Mouse (Mus musculus) ES-E14 (cell line): ENCODE measurements around the gene Hcn2. TPM values are rescaled to one million over a fixed set of nuclear protein-coding genes. Genes with fewer than 3 reads are reported as not detected.

Experiments
- DNase-seq: peaks from one replicate; pipeline ENCODE4 v3.0.0-alpha.2; 2013; ENCODE audit warnings: low read depth, low spot score
- H3K27ac ChIP-seq: 2 replicates; pipeline ENCODE4 v1.5.1; 2012; ENCODE audit warnings: low read depth, mild to moderate bottlenecking, low read length, moderate library complexity, mixed read lengths; ENCODE audit not compliant: poor library complexity, insufficient read depth, severe bottlenecking
- H3K36me3 ChIP-seq: 2 replicates; pipeline ENCODE4 v1.6.1; 2012; ENCODE audit warnings: mild to moderate bottlenecking, low read length, moderate library complexity, mixed read lengths; ENCODE audit not compliant: control insufficient read depth, poor library complexity, insufficient read depth, severe bottlenecking
- H3K4me1 ChIP-seq, 2 experiments: fragments of 150-350 bp in 1 of 2; sonication (generic) in 1 of 2; 2 replicates each; pipeline ENCODE4 v1.6.1; 2012; ENCODE audit warnings: low read length in 2 of 2, mild to moderate bottlenecking in 1 of 2, mixed read lengths in 1 of 2; ENCODE audit not compliant: control insufficient read depth in 2 of 2, insufficient read depth in 2 of 2, poor library complexity in 1 of 2
- H3K4me3 ChIP-seq, 2 experiments: fragments of 150-350 bp in 1 of 2; sonication (generic) in 1 of 2; 2 replicates each; pipeline ENCODE4 v1.5.1; 2012; ENCODE audit warnings: low read length in 2 of 2, low read depth in 1 of 2, mild to moderate bottlenecking in 1 of 2, mixed read lengths in 1 of 2; ENCODE audit not compliant: insufficient read depth in 1 of 2, poor library complexity in 1 of 2, severe bottlenecking in 1 of 2
- H3K9ac ChIP-seq: 2 replicates; pipeline ENCODE4 v1.6.1; 2012; ENCODE audit warnings: low read depth, mild to moderate bottlenecking, low read length, mixed read lengths; ENCODE audit not compliant: poor library complexity, insufficient read depth, severe bottlenecking
- H3K9me3 ChIP-seq: fragments of 150-350 bp; sonication (generic); 2 replicates; pipeline ENCODE4 v1.6.1; 2012; ENCODE audit warnings: low read depth, mild to moderate bottlenecking, low read length; ENCODE audit not compliant: control insufficient read depth, insufficient read depth
- CHD2 ChIP-seq: IDR thresholded peaks from 2 replicates; pipeline ENCODE4 v1.6.1; 2014; ENCODE audit warnings: mild to moderate bottlenecking, low read depth, low read length, inconsistent platforms
- HCFC1 ChIP-seq: IDR thresholded peaks from 2 replicates; pipeline ENCODE4 v1.6.1; 2012; ENCODE audit warnings: low read length, inconsistent platforms, borderline replicate concordance; ENCODE audit not compliant: insufficient read depth
- MAFK ChIP-seq: IDR thresholded peaks from 2 replicates; pipeline ENCODE4 v1.6.1; 2014; ENCODE audit warnings: mild to moderate bottlenecking, low read depth, low read length, inconsistent platforms; ENCODE audit not compliant: insufficient read depth
- ZC3H11A ChIP-seq: IDR thresholded peaks from 2 replicates; pipeline ENCODE4 v1.6.1; 2012; ENCODE audit warnings: low read depth, mild to moderate bottlenecking, inconsistent platforms, low read length, borderline replicate concordance
- ZNF384 ChIP-seq: IDR thresholded peaks from 2 replicates; pipeline ENCODE4 v1.6.1; 2012; ENCODE audit warnings: low read depth, low read length, inconsistent platforms
- in situ Hi-C, 2 experiments: fragments of 600-800 bp; cut with MboI; formaldehyde crosslinking; loops; one replicate each; pipeline ENCODE4 v1.15.1; 2025; ENCODE audit warnings: low sequenced_read_pairs in 2 of 2, inconsistent platforms in 1 of 2; ENCODE audit not compliant: unreplicated experiment in 2 of 2
- total RNA-seq: library from RNA; depleted of rRNA; stranded (reverse); fragments of 300-350 nt; gene quantifications from 2 replicates; pipeline ENCODE4 v1.2.3, GENCODE M21; 2012

The Hcn2 gene
- total RNA-seq, 1 experiment, result 5.0 TPM

DNA sequence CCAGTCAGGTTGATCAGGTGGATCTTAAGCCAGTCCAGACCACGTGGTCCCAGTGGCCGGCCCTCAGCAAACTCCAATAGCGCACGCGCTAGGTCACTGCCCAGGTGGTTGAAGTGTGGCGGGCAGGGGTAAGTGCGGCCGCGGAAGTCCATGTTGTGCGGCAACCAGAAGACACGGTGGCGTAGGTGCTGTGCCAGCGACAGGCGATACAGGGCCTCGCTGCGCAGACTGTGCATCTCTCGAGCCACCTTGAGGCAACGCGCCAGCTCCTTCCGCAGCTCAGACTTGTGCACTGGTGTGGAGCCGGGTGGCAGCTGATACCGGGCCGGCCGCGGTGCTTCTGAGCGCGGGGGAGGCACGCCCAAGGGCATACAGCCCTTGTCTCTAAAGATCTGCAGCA is 22.8 kb downstream of the Hcn2 start:
- Histone ChIP-seq H3K9me3 (peaks cover 27% of the 10 kb centered on the region; the same call in 1 of the 2 replicates), H3K36me3 (peaks cover 73% of the 10 kb centered on the region), H3K4me3 (no peak overlapping the region), H3K9ac (no peak overlapping the region), H3K27ac (no peak overlapping the region), H3K4me1 (no peaks in the 10 kb centered on the region)
- DNase-seq, result no peak
- no peak for TF ChIP-seq HCFC1
- no peak for TF ChIP-seq ZNF384
- TF ChIP-seq ZC3H11A, result no peak
- no peak for TF ChIP-seq CHD2
- no peak for TF ChIP-seq MAFK
- in situ Hi-C loops, result no loop called here

DNA sequence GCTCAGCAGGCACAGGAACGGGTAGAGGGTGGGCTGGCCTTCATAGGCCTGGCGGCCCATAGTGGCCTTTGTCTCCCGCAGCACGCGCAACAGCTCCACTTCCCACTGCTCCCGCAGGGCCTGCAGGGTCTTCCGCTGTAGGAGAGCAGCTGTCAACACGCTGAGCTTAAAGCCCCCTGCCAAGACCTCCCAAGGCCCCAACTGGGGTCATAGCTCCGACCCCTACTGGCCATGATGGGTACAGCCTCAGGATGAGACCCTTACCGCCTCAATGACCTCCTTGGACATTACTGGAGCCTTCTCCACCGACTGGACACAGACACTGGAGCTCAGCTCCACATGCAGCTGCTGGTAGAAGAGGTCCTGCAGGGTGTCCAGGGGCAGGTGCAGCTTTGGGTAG is 24.4 kb downstream of the Hcn2 start:
- Histone ChIP-seq H3K4me3 (no peak overlapping the region), H3K27ac (no peak overlapping the region), H3K4me1 (peaks cover 0 to 2% of the 10 kb centered on the region in 2 experiments; a peak in 1 of 4 replicates), H3K36me3 (peaks cover 74% of the 10 kb centered on the region), H3K9me3 (peaks cover 27% of the 10 kb centered on the region; the same call in 1 of the 2 replicates), H3K9ac (no peak overlapping the region)
- no peak for DNase-seq
- in situ Hi-C loops, result no loop called here
- TF ChIP-seq ZC3H11A (no peak), HCFC1 (no peak), ZNF384 (no peak), CHD2 (no peak), MAFK (no peak)

DNA sequence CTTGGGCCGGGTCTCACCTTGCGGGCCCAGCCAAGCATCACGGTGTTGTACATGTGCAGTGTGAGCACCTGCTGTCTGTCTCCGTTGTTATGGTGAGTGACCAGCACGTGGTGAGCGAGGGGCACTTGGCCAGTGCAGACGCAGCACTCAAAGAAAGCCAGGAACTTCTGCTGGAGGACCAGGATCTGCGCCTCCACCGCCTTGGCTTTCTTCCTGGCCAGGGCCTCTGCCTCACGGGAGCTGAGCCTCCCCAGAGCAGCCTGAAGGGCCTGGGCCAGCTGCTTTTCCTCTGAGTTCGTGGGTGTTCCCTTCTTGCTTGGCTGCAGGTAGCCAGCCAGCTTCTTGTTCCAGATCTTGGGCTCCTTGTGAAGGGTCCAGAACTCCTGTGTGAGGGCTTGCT is 26.7 kb downstream of the Hcn2 start:
- Histone ChIP-seq H3K27ac (no peak overlapping the region), H3K9ac (no peak overlapping the region), H3K4me3 (no peak overlapping the region), H3K9me3 (peaks cover 21% of the 10 kb centered on the region; the same call in 1 of the 2 replicates), H3K4me1 (peaks cover 0 to 3% of the 10 kb centered on the region in 2 experiments; a peak in 2 of 4 replicates), H3K36me3 (peaks cover 53% of the 10 kb centered on the region)
- in situ Hi-C loops, result no loop called here
- TF ChIP-seq CHD2, result no peak
- TF ChIP-seq HCFC1, result no peak
- TF ChIP-seq ZC3H11A, result no peak
- no peak for TF ChIP-seq MAFK
- no peak for TF ChIP-seq ZNF384
- no peak for DNase-seq

DNA sequence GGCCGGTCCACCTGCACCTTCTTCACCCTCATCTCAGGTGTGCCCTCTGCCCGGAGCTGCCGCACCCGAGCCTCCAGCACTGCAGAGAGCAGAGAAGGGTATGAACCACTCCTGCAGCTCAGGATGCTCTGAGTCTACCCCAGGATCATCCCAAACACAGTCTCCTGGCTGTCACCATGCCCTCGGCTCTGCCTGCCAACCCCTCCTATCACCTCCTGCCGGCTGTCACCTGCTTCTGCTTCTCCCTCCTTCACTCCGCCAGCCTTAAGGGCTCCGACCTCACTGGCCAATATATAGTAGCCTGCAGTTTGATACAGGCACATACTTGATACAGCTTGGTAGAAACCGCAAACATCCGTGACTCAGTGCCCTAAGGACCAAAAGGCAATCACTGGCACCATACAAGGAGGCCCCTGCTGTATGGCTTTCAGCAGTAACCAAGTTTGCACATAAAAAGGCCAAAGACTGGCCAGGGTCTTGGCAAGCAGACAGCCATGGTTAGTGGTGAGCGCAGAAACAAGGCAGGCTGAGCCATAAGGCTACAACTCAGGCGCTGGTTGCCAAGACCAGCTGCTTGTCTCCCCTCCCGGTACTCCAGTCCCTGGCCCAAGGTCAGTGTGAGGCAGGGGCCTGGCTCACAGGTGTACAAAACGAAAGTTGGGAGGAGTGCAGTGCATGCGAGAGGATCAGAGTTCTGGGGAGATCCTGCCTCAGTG is 27.4 kb downstream of the Hcn2 start:
- in situ Hi-C loops, result no loop called here
- Histone ChIP-seq H3K4me1 (peaks cover 0 to 3% of the 10 kb centered on the region in 2 experiments; a peak in 2 of 4 replicates), H3K27ac (no peak overlapping the region), H3K9me3 (peaks cover 16% of the 10 kb centered on the region; the same call in 1 of the 2 replicates), H3K36me3 (peaks cover 46% of the 10 kb centered on the region), H3K4me3 (no peak overlapping the region), H3K9ac (no peak overlapping the region)
- no peak for DNase-seq
- TF ChIP-seq HCFC1 (no peak), ZC3H11A (no peak), CHD2 (no peak), MAFK (no peak), ZNF384 (no peak)
